Mouse (Mus musculus) olfactory bulb, adult 2 months (tissue): ENCODE data around the gene Arhgap23.

Source experiments
- CTCF ChIP-seq: fragments of 200-500 bp; IDR thresholded peaks from 2 replicates; pipeline ENCODE4 v1.5.1; 2012; ENCODE audit warnings: low read depth, mild to moderate bottlenecking, low read length, moderate library complexity; ENCODE audit not compliant: insufficient read depth
- POLR2A ChIP-seq: fragments of 200-500 bp; IDR thresholded peaks from 2 replicates; pipeline ENCODE4 v1.6.1; 2012; ENCODE audit warnings: mild to moderate bottlenecking, low read depth, low read length, moderate library complexity; ENCODE audit not compliant: insufficient read depth

GRCm38 (mm10) chr11:97509715-97510485, 94.6 kb downstream of the Arhgap23 start:
- no peak for TF ChIP-seq POLR2A
- no peak for TF ChIP-seq CTCF
